Mouse (Mus musculus) CH12.LX (cell line): ENCODE measurements around the gene Clec4b2. TPM values are rescaled to one million over a fixed set of nuclear protein-coding genes. Genes with fewer than 3 reads are reported as not detected.
A peak's percentile ranks its signal among the peaks of the same experiment; 100 is the strongest.
"Not testable (repeated sequence)": the region's sequence is repeated elsewhere in the genome, so short reads cannot be mapped to it uniquely, and the experiment has no call there.

Source experiments
- DNase-seq: peaks from one replicate; pipeline ENCODE4 v3.0.0-alpha.2; 2013; ENCODE audit errors: extremely low read depth
- H3K27ac ChIP-seq: 2 replicates; pipeline ENCODE4 v1.5.1; 2012; ENCODE audit warnings: low read depth, mild to moderate bottlenecking, control low read depth, moderate library complexity; ENCODE audit not compliant: insufficient read depth
- H3K27me3 ChIP-seq: replicated peaks from 2 replicates; pipeline ENCODE3; 2012; ENCODE audit warnings: inconsistent platforms
- H3K36me3 ChIP-seq, 2 experiments: replicated peaks in 1 of 2; 2 replicates each; pipeline versions ENCODE3 to v1.6.1; 2012; ENCODE audit warnings: inconsistent platforms in 1 of 2, low read length in 1 of 2, mild to moderate bottlenecking in 1 of 2, mixed read lengths in 1 of 2, moderate library complexity in 1 of 2; ENCODE audit not compliant: control insufficient read depth in 1 of 2, insufficient read depth in 1 of 2
- H3K4me1 ChIP-seq, 2 experiments: 2 replicates each; pipeline ENCODE4 v1.6.1; 2012; ENCODE audit warnings: inconsistent platforms in 1 of 2, moderate library complexity in 1 of 2; ENCODE audit not compliant: insufficient read depth in 2 of 2, control insufficient read depth in 1 of 2
- H3K4me2 ChIP-seq: 2 replicates; pipeline ENCODE4 v1.6.1; 2012; ENCODE audit warnings: low read depth, mild to moderate bottlenecking, control low read depth; ENCODE audit not compliant: poor library complexity, insufficient read depth, severe bottlenecking
- H3K4me3 ChIP-seq, 3 experiments: fragments of 150-350 bp in 1 of 3; sonication (generic) in 1 of 3; replicated peaks in 1 of 3; 2 replicates each; pipeline versions ENCODE3 to v1.5.1; 2011 to 2012; ENCODE audit warnings: low read depth in 2 of 3, low read length in 2 of 3, mild to moderate bottlenecking in 2 of 3, moderate library complexity in 2 of 3, control low read depth in 1 of 3, improper control_type of control experiment in 1 of 3, inconsistent platforms in 1 of 3, mixed read lengths in 1 of 3; ENCODE audit not compliant: poor library complexity in 1 of 3
- H3K79me2 ChIP-seq: replicated peaks from 2 replicates; pipeline ENCODE4 v1.6.1; 2012; ENCODE audit warnings: mild to moderate bottlenecking, moderate library complexity; ENCODE audit not compliant: control insufficient read depth, poor library complexity, insufficient read depth, severe bottlenecking; ENCODE audit errors: extremely low read depth
- H3K9ac ChIP-seq: 2 replicates; pipeline ENCODE4 v1.6.1; 2012; ENCODE audit warnings: low read depth, mild to moderate bottlenecking, control low read depth, moderate library complexity; ENCODE audit not compliant: insufficient read depth
- H3K9me3 ChIP-seq: replicated peaks from 2 replicates; pipeline ENCODE3; 2012; ENCODE audit warnings: low read length, inconsistent platforms, mixed read lengths
- BHLHE40 ChIP-seq: IDR thresholded peaks from 2 replicates; pipeline ENCODE4 v1.6.1; 2011; ENCODE audit warnings: mild to moderate bottlenecking, low read depth, low read length, improper control_type of control experiment
- CTCF ChIP-seq, 2 experiments: IDR thresholded peaks in 1 of 2; conservative IDR thresholded peaks in 1 of 2; 2 replicates each; pipeline ENCODE4 v1.5.1; 2011 to 2012; ENCODE audit warnings: low read depth in 2 of 2, low read length in 2 of 2, improper control_type of control experiment in 1 of 2, inconsistent platforms in 1 of 2, mild to moderate bottlenecking in 1 of 2, moderate library complexity in 1 of 2
- E2F4 ChIP-seq: IDR thresholded peaks from 2 replicates; pipeline ENCODE4 v1.6.1; 2011; ENCODE audit warnings: low read depth, low read length, improper control_type of control experiment; ENCODE audit not compliant: insufficient replicate concordance
- ETS1 ChIP-seq: conservative IDR thresholded peaks from 2 replicates; pipeline ENCODE4 v1.6.1; 2012; ENCODE audit warnings: low read depth, mild to moderate bottlenecking, inconsistent platforms, low read length, improper control_type of control experiment, moderate library complexity
- GABPA ChIP-seq: IDR thresholded peaks from 2 replicates; pipeline ENCODE4 v1.6.1; 2012; ENCODE audit warnings: low read depth, low read length, improper control_type of control experiment, inconsistent platforms; ENCODE audit not compliant: insufficient replicate concordance
- HCFC1 ChIP-seq: IDR thresholded peaks from 2 replicates; pipeline ENCODE4 v1.6.1; 2012; ENCODE audit warnings: low read depth, mild to moderate bottlenecking, inconsistent platforms, low read length, improper control_type of control experiment
- JUN ChIP-seq: IDR thresholded peaks from 2 replicates; pipeline ENCODE4 v1.6.1; 2011; ENCODE audit warnings: low read depth, mild to moderate bottlenecking, low read length, improper control_type of control experiment, moderate library complexity; ENCODE audit not compliant: insufficient read depth
- JUND ChIP-seq: conservative IDR thresholded peaks from 2 replicates; pipeline ENCODE4 v1.6.1; 2011; ENCODE audit warnings: low read depth, low read length, improper control_type of control experiment
- KAT2A ChIP-seq: IDR thresholded peaks from 2 replicates; pipeline ENCODE4 v1.6.1; 2012; ENCODE audit warnings: low read length, improper control_type of control experiment, inconsistent platforms; ENCODE audit not compliant: insufficient replicate concordance
- MAFK ChIP-seq: IDR thresholded peaks from 2 replicates; pipeline ENCODE4 v1.6.1; 2011; ENCODE audit warnings: low read length, improper control_type of control experiment; ENCODE audit not compliant: insufficient replicate concordance
- MYC ChIP-seq: IDR thresholded peaks from 2 replicates; pipeline ENCODE4 v1.6.1; 2011; ENCODE audit warnings: low read depth, mild to moderate bottlenecking, improper control_type of control experiment, low read length
- NELFE ChIP-seq: IDR thresholded peaks from 2 replicates; pipeline ENCODE4 v1.6.1; 2011; ENCODE audit warnings: low read depth, low read length, improper control_type of control experiment
- NRF1 ChIP-seq: IDR thresholded peaks from 2 replicates; pipeline ENCODE4 v1.6.1; 2014; ENCODE audit warnings: low read depth, mild to moderate bottlenecking, inconsistent platforms, low read length, improper control_type of control experiment, moderate library complexity
- RAD21 ChIP-seq: IDR thresholded peaks from 2 replicates; pipeline ENCODE4 v1.6.1; 2011; ENCODE audit warnings: low read depth, mild to moderate bottlenecking, low read length, improper control_type of control experiment, moderate library complexity
- SIN3A ChIP-seq: IDR thresholded peaks from 2 replicates; pipeline ENCODE4 v1.6.1; 2012; ENCODE audit warnings: low read length, improper control_type of control experiment, inconsistent platforms
- SMC3 ChIP-seq: IDR thresholded peaks from 2 replicates; pipeline ENCODE4 v1.6.1; 2011; ENCODE audit warnings: low read depth, low read length, improper control_type of control experiment
- ZC3H11A ChIP-seq: IDR thresholded peaks from 2 replicates; pipeline ENCODE4 v1.6.1; 2012; ENCODE audit warnings: low read depth, mild to moderate bottlenecking, inconsistent platforms, low read length, improper control_type of control experiment
- dilution Hi-C: fragments of 300-500 bp; cut with MboI; formaldehyde crosslinking; loops from 2 replicates; pipeline ENCODE4 v1.14.3; 2020; ENCODE audit warnings: low sequenced_read_pairs; ENCODE audit not compliant: extremely low pct_unique_long_range_greater_than_20kb, extremely low pct_ligation_motif_present
- in situ Hi-C: fragments of 300-500 bp; cut with MboI; formaldehyde crosslinking; loops from 3 replicates; pipeline ENCODE4 v1.14.3; 2019; ENCODE audit warnings: low sequenced_read_pairs, low pct_ligation_motif_present, low pct_unique_long_range_greater_than_20kb, mixed read lengths
- polyA plus RNA-seq: library from polyadenylated mRNA; unstranded; fragments of >175 nt; gene quantifications from 2 replicates; pipeline ENCODE4 v1.2.1, GENCODE M21; 2012; ENCODE audit warnings: low read depth; ENCODE audit not compliant: insufficient read length
- total RNA-seq, 2 experiments: library from RNA; depleted of rRNA; stranded (reverse); fragments of 300-350 nt in 1 of 2; fragments of >200 nt in 1 of 2; gene quantifications; 2 replicates each; pipeline ENCODE4 v1.2.3; 2012 to 2014

The Clec4b2 gene
- total and polyA plus RNA-seq, 3 experiments, result not detected

- H3K4me1 ChIP-seq, result not testable (repeated sequence)
Measured at GRCm38 (mm10) chr6:123184862-123185261, 12.2 kb downstream of the Clec4b2 start.

GRCm38 (mm10) chr6:123207187-123208076, 34.7 kb downstream of the Clec4b2 start:
- Histone ChIP-seq H3K4me3 (no peak overlapping the region), H3K4me1 (no peaks in the 10 kb centered on the region), H3K79me2 (no peaks in the 10 kb centered on the region), H3K27ac (no peak overlapping the region), H3K4me2 (no peak overlapping the region), H3K9me3 (peaks cover 3% of the 10 kb centered on the region), H3K9ac (no peak overlapping the region), H3K36me3 (no peaks in the 10 kb centered on the region), H3K27me3 (no peaks in the 10 kb centered on the region)
- dilution Hi-C loops (no loop called here), in situ Hi-C loops (no loop called here)
- TF ChIP-seq MAFK (peak; percentile 81), E2F4 (no peak)
- DNase-seq, result peak; percentile 24

More at GRCm38 (mm10) chr6:123184862-123185261, 12.2 kb downstream of the Clec4b2 start:
- H3K9me3 ChIP-seq, H3K36me3 ChIP-seq, H3K4me2 ChIP-seq, H3K79me2 ChIP-seq, dilution Hi-C loops, H3K27me3 ChIP-seq, H3K9ac ChIP-seq, H3K27ac ChIP-seq, H3K4me3 ChIP-seq: not testable (repeated sequence)
- in situ Hi-C loops, result loop anchor here (10.0 kb wide), 1 partner anchor 290 kb away; no protein-coding TSS in a partner anchor
- peak; percentile 21 for DNase-seq
- TF ChIP-seq CTCF (conservative IDR thresholded peaks at IDR 0.05 in 1 of 2, IDR thresholded peaks at IDR 0.05 in 1 of 2; ENCODE audit: low read depth in 2 of 2, low read length in 2 of 2) (peak in 1 of 2 experiments; percentile 62; a peak in 3 of 4 replicates), SMC3 (peak; percentile 58), RAD21 (peak; percentile 65)

- H3K27ac ChIP-seq, H3K36me3 ChIP-seq, H3K9me3 ChIP-seq, in situ Hi-C loops, H3K79me2 ChIP-seq, H3K27me3 ChIP-seq, DNase-seq, H3K4me2 ChIP-seq, dilution Hi-C loops, H3K4me3 ChIP-seq, H3K9ac ChIP-seq, H3K4me1 ChIP-seq: not testable (repeated sequence)
Measured at GRCm38 (mm10) chr6:123208077-123208439, 35.4 kb downstream of the Clec4b2 start.

- Histone ChIP-seq H3K4me1 (no peaks in the 10 kb centered on the region), H3K9ac (no peak overlapping the region), H3K9me3 (peaks cover 3% of the 10 kb centered on the region), H3K4me2 (no peak overlapping the region), H3K79me2 (no peaks in the 10 kb centered on the region), H3K36me3 (no peaks in the 10 kb centered on the region), H3K27ac (no peak overlapping the region), H3K27me3 (no peaks in the 10 kb centered on the region), H3K4me3 (no peak overlapping the region)
- no peak for DNase-seq
- in situ Hi-C loops, result no loop called here
- dilution Hi-C loops, result no loop called here
- TF ChIP-seq JUN, result no peak
- TF ChIP-seq GABPA, result no peak
- TF ChIP-seq ETS1, result no peak
- no peak for TF ChIP-seq SIN3A
- TF ChIP-seq BHLHE40, result no peak
- TF ChIP-seq MYC, result no peak
- TF ChIP-seq HCFC1, result no peak
- TF ChIP-seq NRF1, result no peak
- TF ChIP-seq NELFE, result no peak
- TF ChIP-seq KAT2A, result no peak
- TF ChIP-seq CTCF (conservative IDR thresholded peaks at IDR 0.05 in 1 of 2, IDR thresholded peaks at IDR 0.05 in 1 of 2; ENCODE audit: low read depth in 2 of 2, low read length in 2 of 2), result no peak
- no peak for TF ChIP-seq ZC3H11A
- no peak for TF ChIP-seq JUND
Measured at GRCm38 (mm10) chr6:123211726-123212125, 39.0 kb downstream of the Clec4b2 start.
